Mouse (Mus musculus) small intestine, adult 2 months (tissue): ENCODE results near the gene Lect2. TPM values are rescaled to one million over a fixed set of nuclear protein-coding genes. Genes with fewer than 3 reads are reported as not detected.

ENCODE experiments used
- H3K27ac ChIP-seq: fragments of 200-500 bp; 2 replicates; pipeline ENCODE4 v1.5.1; 2012; ENCODE audit warnings: low read depth, low read length, control low read depth, inconsistent platforms; ENCODE audit not compliant: insufficient read depth
- H3K27me3 ChIP-seq: fragments of 200-500 bp; 2 replicates; pipeline ENCODE4 v1.6.1; 2012; ENCODE audit warnings: mild to moderate bottlenecking, moderate library complexity, low read length, inconsistent platforms; ENCODE audit not compliant: control insufficient read depth, insufficient read depth
- H3K36me3 ChIP-seq: fragments of 200-500 bp; 2 replicates; pipeline ENCODE4 v1.6.1; 2012; ENCODE audit warnings: mild to moderate bottlenecking, low read length, control low read depth, inconsistent platforms; ENCODE audit not compliant: control insufficient read depth, insufficient read depth
- H3K4me1 ChIP-seq: fragments of 200-500 bp; 2 replicates; pipeline ENCODE4 v1.6.1; 2012; ENCODE audit warnings: low read length, inconsistent platforms, mixed read lengths; ENCODE audit not compliant: control insufficient read depth, insufficient read depth, insufficient read length
- H3K4me3 ChIP-seq: fragments of 200-500 bp; 2 replicates; pipeline ENCODE4 v1.5.1; 2012; ENCODE audit warnings: low read depth, mild to moderate bottlenecking, control low read depth, inconsistent platforms, low read length, moderate library complexity
- CTCF ChIP-seq: fragments of 200-500 bp; IDR thresholded peaks from 2 replicates; pipeline ENCODE4 v1.5.1; 2012; ENCODE audit warnings: low read depth, mild to moderate bottlenecking, control low read depth, inconsistent platforms, low read length, moderate library complexity, mixed read lengths; ENCODE audit not compliant: insufficient replicate concordance, insufficient read length; ENCODE audit errors: extremely low read depth
- POLR2A ChIP-seq: fragments of 200-500 bp; IDR thresholded peaks from 2 replicates; pipeline ENCODE4 v1.6.1; 2012; ENCODE audit warnings: low read depth, mild to moderate bottlenecking, control low read depth, inconsistent platforms, low read length, moderate library complexity
- WGBS: fragments of 180-500 bp; shearing (Covaris S2); methylation state at CpG from one replicate; pipeline ENCODE4 v1.1.7; 2018; 5-methylcytosine and 5-hydroxymethylcytosine counted together
- polyA plus RNA-seq: library from polyadenylated mRNA; depleted of rRNA; stranded (reverse); fragments of >200 nt; gene quantifications from 2 replicates; pipeline ENCODE4 v1.2.3, GENCODE M21; 2012; rRNA removed

The Lect2 gene
- 2.5 TPM in 1 of 2 replicates, not detected in the other for polyA plus RNA-seq

GRCm38 (mm10) chr13:56548401-56548800 lies at the start of gene Lect2:
Gene Lect2 (minus strand): TSS chr13:56548502.
- H3K27me3 ChIP-seq: no peaks in the 10 kb centered on the region
- H3K4me1 ChIP-seq: peaks cover 25% of the 10 kb centered on the region; the same call in 1 of the 2 replicates
- no peaks in the 10 kb centered on the region for H3K36me3 ChIP-seq
- H3K27ac ChIP-seq: no peak within 1 kb of the TSS
- 20% methylated on average over 9 of the region's 9 CpGs for WGBS
- TF ChIP-seq POLR2A (no peak), CTCF (no peak)
- no peak within 1 kb of the TSS for H3K4me3 ChIP-seq

- Histone ChIP-seq H3K36me3 (no peaks in the 10 kb centered on the region), H3K27ac (no peak overlapping the region), H3K27me3 (no peaks in the 10 kb centered on the region), H3K4me1 (peaks cover 26% of the 10 kb centered on the region), H3K4me3 (no peak overlapping the region)
- no peak for TF ChIP-seq CTCF
- TF ChIP-seq POLR2A: no peak
- WGBS: 87% methylated on average over 4 of the region's 4 CpGs
These were observed 49.0 kb upstream of the Lect2 start for GRCm38 (mm10) chr13:56597296-56597695.

DNA sequence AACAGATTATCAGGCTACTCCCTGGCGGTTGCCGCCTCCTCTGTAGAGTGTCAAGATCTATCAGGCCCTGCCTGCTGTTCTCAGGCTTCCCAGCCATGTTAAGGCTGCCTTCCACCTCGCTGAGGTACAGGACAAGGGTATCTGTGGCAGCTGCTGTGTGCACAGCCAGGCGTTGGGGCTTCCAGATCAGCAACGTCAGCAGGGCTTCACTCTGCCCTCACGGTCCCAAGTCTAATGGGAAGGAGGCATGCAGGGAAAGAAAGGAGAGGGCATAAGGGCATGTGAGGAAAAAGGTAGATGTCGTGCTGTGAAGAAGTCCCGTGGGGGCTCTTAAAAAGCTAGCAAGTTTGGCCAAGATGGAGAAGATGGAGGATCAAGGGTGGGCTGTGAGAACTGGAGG lies 46.9 kb upstream of the Lect2 start:
- peaks cover 22% of the 10 kb centered on the region for H3K4me1 ChIP-seq
- WGBS: 37% methylated on average over 8 of the region's 8 CpGs

GRCm38 (mm10) chr13:56593961-56594391 lies 45.7 kb upstream of the Lect2 start:
- Histone ChIP-seq H3K27me3 (no peaks in the 10 kb centered on the region), H3K27ac (no peak overlapping the region), H3K4me1 (peaks cover 25% of the 10 kb centered on the region), H3K36me3 (no peaks in the 10 kb centered on the region), H3K4me3 (no peak overlapping the region)
- 87% methylated on average over 7 of the region's 7 CpGs for WGBS
- no peak for TF ChIP-seq POLR2A
- no peak for TF ChIP-seq CTCF

More for the DNA sequence above, 46.9 kb upstream of the Lect2 start:
- Histone ChIP-seq H3K36me3 (no peaks in the 10 kb centered on the region), H3K27me3 (no peaks in the 10 kb centered on the region), H3K27ac (peak overlapping the region; percentile 81), H3K4me3 (peak overlapping the region; percentile 44)
- TF ChIP-seq POLR2A (no peak; the same call in 1 of the 2 replicates), CTCF (no peak)

- Histone ChIP-seq H3K36me3 (no peaks in the 10 kb centered on the region), H3K27me3 (no peaks in the 10 kb centered on the region), H3K4me3 (no peak overlapping the region), H3K4me1 (peaks cover 31% of the 10 kb centered on the region), H3K27ac (no peak overlapping the region)
- 72% methylated on average over 5 of the region's 5 CpGs for WGBS
- TF ChIP-seq POLR2A (no peak), CTCF (no peak)
These were observed 44.9 kb upstream of the Lect2 start for GRCm38 (mm10) chr13:56593196-56593595.

- WGBS: 32% methylated on average over 2 of the region's 2 CpGs
- Histone ChIP-seq H3K27me3 (no peaks in the 10 kb centered on the region), H3K27ac (no peak overlapping the region), H3K36me3 (no peaks in the 10 kb centered on the region), H3K4me3 (no peak overlapping the region), H3K4me1 (peaks cover 28% of the 10 kb centered on the region)
- TF ChIP-seq POLR2A (no peak), CTCF (no peak)
These were observed 43.6 kb upstream of the Lect2 start for GRCm38 (mm10) chr13:56591939-56592338.

DNA sequence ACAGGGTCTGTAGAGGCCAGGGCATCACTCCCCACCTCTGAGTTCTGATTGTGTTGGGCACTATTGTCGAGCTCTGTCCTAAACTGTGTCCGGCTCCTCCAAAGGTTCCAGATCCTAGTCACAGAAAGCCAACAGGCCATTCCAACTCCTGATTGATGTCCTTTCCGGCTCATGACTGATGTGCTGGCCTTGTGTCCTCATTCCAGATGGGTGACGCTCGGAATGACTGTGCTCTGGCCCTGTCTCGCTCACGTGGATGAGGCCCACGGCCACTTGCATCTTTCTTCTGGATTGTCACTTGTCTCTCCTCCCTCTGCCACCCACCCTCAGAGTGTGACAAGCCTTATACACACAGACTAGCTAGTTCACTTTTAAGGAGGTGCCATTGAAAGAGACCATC lies 42.9 kb upstream of the Lect2 start:
- no peaks in the 10 kb centered on the region for H3K27me3 ChIP-seq
- H3K4me3 ChIP-seq: no peak overlapping the region
- no peaks in the 10 kb centered on the region for H3K36me3 ChIP-seq
- whole genome bisulfite sequencing: 93% methylated on average over 8 of the region's 8 CpGs
- peaks cover 24% of the 10 kb centered on the region for H3K4me1 ChIP-seq
- TF ChIP-seq POLR2A: no peak
- TF ChIP-seq CTCF: no peak
- no peak overlapping the region for H3K27ac ChIP-seq
